Mouse (Mus musculus) thymus, adult 2 months (tissue): ENCODE measurements around the gene Itgb7. TPM values are rescaled to one million over a fixed set of nuclear protein-coding genes. Genes with fewer than 3 reads are reported as not detected.

Source experiments
- DNase-seq: peaks from one replicate; pipeline ENCODE4 v3.0.0; 2021
- H3K27ac ChIP-seq: fragments of 200-500 bp; 2 replicates; pipeline ENCODE4 v1.5.1; 2012; ENCODE audit warnings: low read length, control low read depth; ENCODE audit not compliant: control insufficient read depth, insufficient read depth
- H3K27me3 ChIP-seq: fragments of 200-500 bp; 2 replicates; pipeline ENCODE4 v1.6.1; 2012; ENCODE audit warnings: mild to moderate bottlenecking, low read length, moderate library complexity, mixed read lengths; ENCODE audit not compliant: control insufficient read depth, insufficient read depth
- H3K36me3 ChIP-seq: fragments of 200-500 bp; 2 replicates; pipeline ENCODE4 v1.6.1; 2012; ENCODE audit warnings: mild to moderate bottlenecking, low read length, moderate library complexity; ENCODE audit not compliant: control insufficient read depth, insufficient read depth
- H3K4me1 ChIP-seq: fragments of 200-500 bp; replicated peaks from 2 replicates; pipeline ENCODE4 v1.6.1; 2012; ENCODE audit warnings: low read length; ENCODE audit not compliant: control insufficient read depth, insufficient read depth
- H3K4me3 ChIP-seq: fragments of 200-500 bp; 2 replicates; pipeline ENCODE4 v1.5.1; 2012; ENCODE audit warnings: mild to moderate bottlenecking, low read length, control low read depth, moderate library complexity; ENCODE audit not compliant: control insufficient read depth, insufficient read depth
- CTCF ChIP-seq: fragments of 200-500 bp; IDR thresholded peaks from 2 replicates; pipeline ENCODE4 v1.5.1; 2012; ENCODE audit warnings: mild to moderate bottlenecking, control low read depth, low read length, moderate library complexity, borderline replicate concordance; ENCODE audit not compliant: control insufficient read depth, poor library complexity, insufficient read depth; ENCODE audit errors: extremely low read depth
- POLR2A ChIP-seq: fragments of 200-500 bp; IDR thresholded peaks from 2 replicates; pipeline ENCODE4 v1.6.1; 2012; ENCODE audit warnings: mild to moderate bottlenecking, low read length, control low read depth, moderate library complexity; ENCODE audit not compliant: control insufficient read depth, poor library complexity, insufficient read depth; ENCODE audit errors: extremely low read depth
- WGBS: fragments of 180-500 bp; shearing (Covaris S2); methylation state at CpG from one replicate; pipeline ENCODE4 v1.1.7; 2018; 5-methylcytosine and 5-hydroxymethylcytosine counted together
- polyA plus RNA-seq: library from polyadenylated mRNA; depleted of rRNA; stranded (reverse); fragments of >200 nt; gene quantifications from 2 replicates; pipeline ENCODE4 v1.2.3, GENCODE M21; 2012

The Itgb7 gene
- polyA plus RNA-seq, 1 experiment = 82.8 TPM

GRCm38 (mm10) chr15:102245461-102245881 lies 13.7 kb upstream of the Itgb7 start:
- Histone ChIP-seq H3K36me3 (no peaks in the 10 kb centered on the region), H3K27me3 (peaks cover 11% of the 10 kb centered on the region; the same call in 1 of the 2 replicates), H3K4me1 (peaks cover 36% of the 10 kb centered on the region), H3K27ac (peak overlapping the region; percentile 55; the same call in 1 of the 2 replicates), H3K4me3 (peak overlapping the region; percentile 55)
- TF ChIP-seq POLR2A (no peak), CTCF (no peak)
- 52% methylated on average over 14 of the region's 14 CpGs for WGBS
- no peak for DNase-seq

GRCm38 (mm10) chr15:102244306-102245191 lies 12.8 kb upstream of the Itgb7 start:
- H3K4me1 ChIP-seq = peaks cover 36% of the 10 kb centered on the region
- no peak for TF ChIP-seq CTCF
- TF ChIP-seq POLR2A = no peak

GRCm38 (mm10) chr15:102243229-102244190 lies 11.8 kb upstream of the Itgb7 start:
- H3K36me3 ChIP-seq = no peaks in the 10 kb centered on the region
- H3K4me1 ChIP-seq = peaks cover 33% of the 10 kb centered on the region
- WGBS = 10% methylated on average over 22 of the region's 22 CpGs
- no peak overlapping the region for H3K27ac ChIP-seq
- no peak for DNase-seq
- TF ChIP-seq CTCF (no peak), POLR2A (no peak)
- peaks cover 11% of the 10 kb centered on the region; the same call in 1 of the 2 replicates for H3K27me3 ChIP-seq
- H3K4me3 ChIP-seq = peak overlapping the region; percentile 16; the same call in 1 of the 2 replicates

More at GRCm38 (mm10) chr15:102244306-102245191, 12.8 kb upstream of the Itgb7 start:
- Histone ChIP-seq H3K4me3 (no peak overlapping the region), H3K27ac (no peak overlapping the region), H3K36me3 (no peaks in the 10 kb centered on the region), H3K27me3 (peaks cover 11% of the 10 kb centered on the region; the same call in 1 of the 2 replicates)
- 64% methylated on average over 19 of the region's 19 CpGs for WGBS
- no peak for DNase-seq

- H3K4me1 ChIP-seq = peaks cover 29% of the 10 kb centered on the region
- H3K36me3 ChIP-seq = no peaks in the 10 kb centered on the region
- no peak overlapping the region for H3K27ac ChIP-seq
- no peak overlapping the region for H3K4me3 ChIP-seq
- WGBS = 88% methylated on average over 12 of the region's 12 CpGs
- H3K27me3 ChIP-seq = peaks cover 10% of the 10 kb centered on the region; the same call in 1 of the 2 replicates
- DNase-seq = no peak
- TF ChIP-seq POLR2A = no peak
- TF ChIP-seq CTCF = no peak
Measured at GRCm38 (mm10) chr15:102242404-102243228, 10.9 kb upstream of the Itgb7 start.

GRCm38 (mm10) chr15:102240607-102241006 lies 8.9 kb upstream of the Itgb7 start:
- Histone ChIP-seq H3K4me1 (peaks cover 14% of the 10 kb centered on the region), H3K27ac (no peak overlapping the region), H3K4me3 (no peak overlapping the region), H3K27me3 (peaks cover 4% of the 10 kb centered on the region; the same call in 1 of the 2 replicates), H3K36me3 (no peaks in the 10 kb centered on the region)
- WGBS = 92% methylated on average over 4 of the region's 4 CpGs
- TF ChIP-seq POLR2A (no peak), CTCF (no peak)
- DNase-seq = no peak

- H3K4me3 ChIP-seq = no peak overlapping the region
- H3K27ac ChIP-seq = no peak overlapping the region
- H3K4me1 ChIP-seq = peaks cover 17% of the 10 kb centered on the region
- H3K27me3 ChIP-seq = no peaks in the 10 kb centered on the region
- TF ChIP-seq CTCF (no peak), POLR2A (no peak)
- DNase-seq = no peak
- no peaks in the 10 kb centered on the region for H3K36me3 ChIP-seq
- WGBS = 89% methylated on average over 11 of the region's 11 CpGs
Measured at GRCm38 (mm10) chr15:102239851-102240250, 8.1 kb upstream of the Itgb7 start.
